Mouse (Mus musculus): ENCODE data around the gene Btla.

Gene Btla

GRCm38 (mm10) chr16:45259663-45260062 lies 35.5 kb downstream of the Btla start:
- DNase-seq = no peak

DNA sequence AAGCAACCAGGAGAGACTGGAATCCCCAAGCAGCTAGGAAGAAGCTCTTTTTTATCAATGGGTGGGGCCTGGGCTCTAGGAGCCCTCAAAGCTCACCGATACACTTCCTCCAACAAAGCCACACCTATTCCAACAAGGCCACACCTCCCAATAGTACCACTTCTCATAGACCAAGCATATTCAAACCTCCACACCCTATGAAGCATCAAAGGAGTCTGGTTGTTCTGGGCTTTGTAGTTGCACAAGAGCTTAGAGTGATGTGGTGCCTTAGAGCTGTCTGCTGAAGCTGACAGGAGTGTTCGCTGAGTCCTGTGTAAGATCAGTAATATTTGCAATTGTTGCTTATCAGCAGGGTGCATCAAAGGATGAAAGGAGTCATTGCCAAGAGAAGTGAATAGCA lies 37.2 kb downstream of the Btla start:
- no peak for DNase-seq

DNA sequence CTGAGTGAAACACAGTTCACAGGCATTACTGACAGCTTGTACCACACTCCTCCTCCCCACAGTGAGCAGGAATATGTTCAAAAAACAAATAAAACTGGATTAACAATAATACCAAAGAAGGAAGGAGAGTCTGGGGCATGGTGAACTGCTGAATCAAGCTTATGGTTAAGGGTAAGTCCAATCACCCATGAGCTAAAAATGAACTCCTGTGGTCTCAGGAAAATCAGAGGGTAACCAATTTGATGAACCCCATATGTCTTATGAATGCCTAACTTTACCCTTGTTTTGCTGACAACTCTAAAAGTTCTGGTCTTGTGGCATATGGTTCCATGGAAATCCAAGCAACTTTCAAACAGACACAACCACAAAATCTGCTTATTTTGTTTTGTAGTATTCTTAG lies 37.9 kb downstream of the Btla start:
- DNase-seq = no peak

DNA sequence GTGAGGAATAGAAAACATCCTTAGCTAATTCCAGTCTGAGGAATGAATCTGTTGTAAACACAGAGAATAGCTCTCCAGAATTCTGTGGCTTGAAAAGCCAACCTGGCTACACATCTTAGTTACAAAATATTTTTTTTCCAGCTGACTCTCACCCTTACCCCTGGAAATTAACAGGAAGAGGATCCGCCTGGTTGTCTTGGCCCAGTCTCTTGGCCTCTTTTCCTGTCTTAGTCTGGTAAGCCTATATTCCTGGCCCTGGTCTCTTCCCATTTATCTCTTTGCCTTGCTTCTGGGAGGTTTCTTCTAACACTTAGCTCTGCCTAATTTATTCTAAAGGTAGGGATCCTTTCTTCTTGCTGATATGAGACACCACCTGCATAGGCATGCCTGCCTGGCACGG lies 45.8 kb downstream of the Btla start:
- no peak for DNase-seq

GRCm38 (mm10) chr16:45283093-45283492 lies 59.0 kb downstream of the Btla start:
- DNase-seq = no peak

DNA sequence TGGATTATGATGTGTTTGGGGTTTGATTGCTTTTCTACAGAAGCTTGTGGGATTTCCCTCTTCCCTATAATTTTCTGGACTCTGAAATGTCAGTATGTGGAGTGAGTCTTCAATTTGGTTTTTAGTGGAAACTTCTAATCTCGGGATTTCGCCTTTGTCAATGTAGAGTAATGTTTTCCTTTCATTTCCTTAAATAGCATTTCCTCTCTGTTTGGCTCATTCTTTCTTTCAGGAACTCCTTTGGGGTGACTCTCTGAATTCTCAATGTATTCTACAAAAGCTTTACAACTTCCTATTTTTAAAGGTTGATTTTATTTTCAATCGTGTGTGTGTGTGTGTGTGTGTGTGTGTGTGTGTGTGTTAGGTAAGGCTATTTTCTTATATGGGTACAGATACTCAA lies 73.7 kb downstream of the Btla start:
- DNase-seq = no peak
